Mouse (Mus musculus): Measurements from ENCODE around the gene Sorl1. TPM values are rescaled to one million over a fixed set of nuclear protein-coding genes. Genes with fewer than 3 reads are reported as not detected.

The Sorl1 gene
- polyA plus RNA-seq, 1 experiment from 2014 or later = 18.8 TPM

DNA sequence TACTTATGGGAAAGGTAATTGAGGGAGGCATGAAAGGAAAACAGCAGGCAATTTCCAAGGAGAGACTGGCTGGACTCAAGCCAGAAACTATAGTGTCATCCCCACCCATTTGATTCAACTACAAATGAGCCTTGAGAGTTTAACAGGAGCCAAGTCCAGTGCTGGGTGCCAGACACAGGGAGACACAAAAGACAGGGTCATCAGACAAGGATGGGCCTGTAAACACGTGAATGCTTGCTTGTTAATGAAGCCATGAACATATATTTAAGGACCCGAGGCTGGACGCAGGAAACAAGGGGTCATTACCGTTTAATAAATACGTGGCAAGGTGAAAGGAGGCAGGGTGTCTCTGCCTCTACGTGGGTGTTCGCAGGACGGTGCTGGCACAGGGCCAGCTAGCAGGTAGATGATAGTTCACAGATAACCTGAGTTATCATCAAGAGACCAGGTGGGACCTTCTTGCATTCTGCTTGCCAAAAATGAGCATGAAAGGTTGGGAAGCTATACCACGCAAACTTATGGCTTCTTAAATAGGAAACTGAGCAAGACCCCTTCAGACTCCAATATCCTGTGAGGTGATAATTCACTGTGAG lies 23.4 kb downstream of the Sorl1 start:
- Histone ChIP-seq H3K36me3 (no peaks in the 10 kb centered on the region), H3K9me3 (no peaks in the 10 kb centered on the region), H3K4me2 (replicated peaks) (no peak overlapping the region), H3K27me3 (no peaks in the 10 kb centered on the region), H3K4me3 (no peak overlapping the region), H3K4me1 (peaks cover 14% of the 10 kb centered on the region), H3K27ac (replicated peaks) (peak overlapping the region; percentile 5; the same call in 1 of the 2 replicates), H3K9ac (replicated peaks) (no peak overlapping the region)
- ATAC-seq (replicated peaks) = no peak
- 44% methylated on average over 9 of the region's 9 CpGs for WGBS

DNA sequence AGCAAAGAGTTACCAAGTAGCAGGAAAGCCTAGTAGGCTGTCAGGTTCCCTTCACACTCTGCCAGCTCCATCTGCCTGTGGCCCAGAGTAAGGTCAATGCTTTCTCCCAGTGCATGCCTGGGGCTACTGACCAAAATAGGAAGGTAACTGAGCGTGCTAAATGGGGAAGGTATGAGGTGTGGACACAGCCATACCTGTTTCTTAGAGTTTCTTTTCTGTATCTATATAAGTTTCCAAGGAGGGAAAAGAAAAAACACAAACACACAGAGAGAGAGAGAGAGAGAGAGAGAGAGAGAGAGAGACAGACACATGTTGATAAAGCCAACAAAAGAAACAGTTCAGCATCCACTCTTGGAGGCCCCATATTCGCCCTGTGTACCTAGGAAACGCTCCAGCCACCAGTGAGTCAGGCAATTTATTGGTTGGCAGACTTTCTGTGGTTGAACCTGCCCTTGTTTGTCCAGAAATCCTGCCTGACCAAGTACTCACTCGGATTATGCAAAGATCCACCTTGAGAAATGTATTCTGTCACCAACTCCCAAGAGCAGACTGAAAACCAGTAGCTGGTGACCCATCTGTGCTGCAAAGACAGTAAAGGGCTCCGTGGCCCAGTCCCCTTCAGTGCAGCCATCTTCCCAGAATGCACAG lies 25.5 kb downstream of the Sorl1 start:
- H3K4me1 ChIP-seq = peaks cover 26% of the 10 kb centered on the region
- H3K27me3 ChIP-seq = no peaks in the 10 kb centered on the region
- no peaks in the 10 kb centered on the region for H3K36me3 ChIP-seq
- 90% methylated on average over 5 of the region's 5 CpGs for WGBS
- no peak overlapping the region for H3K4me2 ChIP-seq (replicated peaks)
- ATAC-seq (replicated peaks) = no peak
- no peak overlapping the region for H3K4me3 ChIP-seq
- H3K9ac ChIP-seq (replicated peaks) = no peak overlapping the region
- H3K27ac ChIP-seq (replicated peaks) = no peak overlapping the region
- no peaks in the 10 kb centered on the region for H3K9me3 ChIP-seq

DNA sequence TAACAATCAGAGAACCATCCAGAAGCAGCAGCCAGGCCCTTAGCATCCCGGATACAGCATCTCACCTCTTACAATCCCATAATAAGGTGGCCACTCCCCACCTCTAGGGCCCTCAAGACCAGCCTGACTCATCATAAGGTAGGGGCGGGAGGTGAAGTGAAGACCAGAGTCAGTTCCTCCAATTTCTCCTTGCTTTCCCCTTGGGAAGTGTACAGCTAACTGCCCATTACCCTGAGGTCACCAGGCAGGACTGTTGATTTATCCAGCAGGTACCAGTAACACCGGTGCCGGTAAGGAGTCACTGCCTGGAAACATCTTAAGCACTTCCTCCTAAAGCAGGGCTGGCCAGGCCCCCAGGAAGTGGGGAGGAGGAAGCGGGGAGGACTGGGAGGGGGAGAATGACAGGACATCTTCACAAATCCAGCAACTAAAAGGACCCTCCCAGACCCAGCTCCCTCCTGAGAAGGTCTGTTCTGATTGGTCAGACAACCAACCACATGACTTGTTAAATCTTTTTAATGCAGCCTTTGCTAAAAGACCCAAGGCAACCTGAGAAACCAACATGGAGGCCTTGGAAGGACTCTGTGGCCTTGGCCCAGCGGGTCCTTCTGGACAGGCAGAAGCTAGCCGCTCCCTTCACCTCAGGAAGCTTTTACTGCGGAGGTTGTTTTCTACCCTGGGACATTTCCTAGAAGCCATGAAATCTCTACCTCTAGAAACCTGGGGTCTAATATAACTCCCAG lies 26.2 kb downstream of the Sorl1 start:
- H3K27ac ChIP-seq (replicated peaks) = no peak overlapping the region
- H3K4me3 ChIP-seq = no peak overlapping the region
- WGBS = 95% methylated on average over 8 of the region's 8 CpGs
- no peak for ATAC-seq (replicated peaks)
- H3K27me3 ChIP-seq = no peaks in the 10 kb centered on the region
- no peak overlapping the region for H3K4me2 ChIP-seq (replicated peaks)
- no peaks in the 10 kb centered on the region; the same call in 1 of the 2 replicates for H3K36me3 ChIP-seq
- H3K9me3 ChIP-seq = no peaks in the 10 kb centered on the region
- H3K9ac ChIP-seq (replicated peaks) = no peak overlapping the region
- peaks cover 26% of the 10 kb centered on the region for H3K4me1 ChIP-seq

DNA sequence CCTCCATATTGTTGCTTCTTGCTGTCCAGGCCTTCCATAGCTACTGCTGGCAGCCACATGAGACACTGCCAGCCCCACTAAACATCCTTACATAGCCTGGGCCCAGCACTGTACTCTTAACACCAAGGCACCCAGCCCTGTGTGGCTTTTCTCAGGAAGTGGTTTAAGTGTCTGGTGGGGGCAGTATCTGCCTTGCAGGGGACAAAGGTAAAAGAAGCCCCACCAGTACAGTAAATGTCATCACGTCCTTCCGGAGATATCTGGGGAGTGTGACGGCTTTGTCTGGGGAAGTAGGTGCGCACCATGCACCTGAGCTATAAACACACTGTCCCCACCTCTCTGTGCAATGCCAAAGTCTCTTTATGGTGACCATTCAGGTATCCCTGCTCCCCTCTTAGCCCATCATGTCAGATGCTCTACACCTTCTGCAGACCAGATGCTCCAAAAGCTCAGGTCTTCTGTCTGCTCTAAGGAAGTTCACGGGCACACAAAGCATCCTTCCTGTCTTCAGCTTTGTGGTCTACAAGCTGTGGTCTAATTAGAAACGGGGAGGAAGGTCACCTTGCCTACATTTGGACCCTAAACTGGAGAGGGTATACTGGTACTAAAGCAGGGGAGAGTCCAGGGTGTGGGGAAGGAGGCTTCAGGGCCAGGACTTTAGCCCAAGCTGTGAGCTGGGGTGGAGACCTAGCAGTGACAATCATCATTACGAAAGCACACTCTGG lies 26.9 kb downstream of the Sorl1 start:
- WGBS = 92% methylated on average over 7 of the region's 7 CpGs
- no peak overlapping the region for H3K4me2 ChIP-seq (replicated peaks)
- no peaks in the 10 kb centered on the region for H3K9me3 ChIP-seq
- H3K9ac ChIP-seq (replicated peaks) = no peak overlapping the region
- H3K27me3 ChIP-seq = no peaks in the 10 kb centered on the region
- H3K4me3 ChIP-seq = no peak overlapping the region
- H3K27ac ChIP-seq (replicated peaks) = no peak overlapping the region
- peaks cover 26% of the 10 kb centered on the region for H3K4me1 ChIP-seq
- no peak for ATAC-seq (replicated peaks)
- no peaks in the 10 kb centered on the region; the same call in 1 of the 2 replicates for H3K36me3 ChIP-seq

DNA sequence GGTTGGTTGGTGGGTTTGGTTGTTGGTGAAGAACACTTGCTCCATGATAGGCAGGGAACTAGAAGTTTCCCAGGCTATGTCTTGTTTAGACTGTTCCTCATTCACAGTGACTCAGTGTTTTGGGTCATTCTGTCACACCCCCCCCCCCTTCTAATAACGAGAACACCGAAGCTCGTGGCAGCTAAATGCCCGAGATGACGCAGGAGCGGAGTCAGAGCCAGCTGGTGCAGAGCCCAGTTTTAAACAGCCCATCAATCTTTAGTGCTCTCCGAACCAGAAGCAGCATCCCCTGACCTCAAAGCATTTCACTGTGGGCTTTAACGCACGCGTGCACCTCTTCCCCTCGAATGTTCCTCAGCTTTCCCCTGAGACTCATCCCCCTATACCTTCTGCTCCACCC lies 29.3 kb downstream of the Sorl1 start:
- no peak for ATAC-seq (replicated peaks)
- peaks cover 12% of the 10 kb centered on the region for H3K4me1 ChIP-seq
- no peak overlapping the region for H3K4me3 ChIP-seq
- H3K36me3 ChIP-seq = peaks cover 8% of the 10 kb centered on the region
- H3K9me3 ChIP-seq = no peaks in the 10 kb centered on the region
- H3K27me3 ChIP-seq = no peaks in the 10 kb centered on the region
- H3K27ac ChIP-seq (replicated peaks) = no peak overlapping the region
- H3K4me2 ChIP-seq (replicated peaks) = no peak overlapping the region
- 40% methylated on average over 11 of the region's 11 CpGs for WGBS
- no peak overlapping the region for H3K9ac ChIP-seq (replicated peaks)

DNA sequence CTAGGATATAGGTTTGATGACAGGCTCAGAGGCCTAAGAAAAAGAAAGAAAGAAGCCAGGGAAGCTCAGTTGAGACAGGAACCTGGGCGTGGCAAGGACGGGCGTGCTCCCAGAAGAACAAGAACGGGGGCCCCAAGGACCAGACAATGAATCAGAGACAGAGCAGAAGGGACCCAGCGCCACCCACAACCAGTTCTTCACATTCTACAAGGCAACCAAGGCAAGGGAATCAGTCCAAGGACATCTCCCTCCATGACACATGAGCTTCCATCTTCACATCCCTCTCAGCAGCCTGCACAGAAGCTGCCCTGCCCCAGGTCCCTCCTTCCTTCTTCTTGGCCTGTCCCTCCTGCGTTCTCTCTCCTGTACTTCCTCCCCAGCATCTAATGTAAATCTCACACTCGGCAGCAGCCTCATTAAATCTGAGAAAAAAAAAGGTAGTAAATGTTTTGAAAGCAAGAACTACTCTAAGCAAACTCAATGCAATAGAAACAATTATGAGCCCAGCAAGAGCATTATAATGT lies 30.0 kb downstream of the Sorl1 start:
- Histone ChIP-seq H3K27ac (replicated peaks) (no peak overlapping the region), H3K9me3 (no peaks in the 10 kb centered on the region), H3K4me3 (no peak overlapping the region), H3K4me1 (peaks cover 12% of the 10 kb centered on the region), H3K9ac (replicated peaks) (no peak overlapping the region), H3K27me3 (no peaks in the 10 kb centered on the region), H3K36me3 (peaks cover 8% of the 10 kb centered on the region), H3K4me2 (replicated peaks) (no peak overlapping the region)
- no peak for ATAC-seq (replicated peaks)
- WGBS = 80% methylated on average over 7 of the region's 7 CpGs

DNA sequence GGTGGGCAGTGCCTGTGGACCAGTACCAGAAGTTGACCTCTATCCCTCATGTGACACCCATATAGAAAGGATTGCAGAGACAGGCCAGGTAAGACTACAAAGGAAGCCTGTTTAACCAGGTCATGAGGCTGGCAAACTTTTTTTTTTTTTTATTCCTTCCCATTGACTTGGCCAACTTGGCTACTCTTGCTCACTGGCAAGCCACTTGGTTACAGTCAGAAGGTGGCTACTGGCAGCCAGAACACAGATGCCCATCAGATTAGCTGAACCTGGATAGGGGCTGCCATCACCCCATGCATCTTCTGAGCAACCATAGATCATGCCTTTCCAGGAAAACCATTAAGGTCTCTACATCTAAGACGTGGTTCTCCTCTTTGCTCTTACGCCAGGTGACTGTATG lies 31.3 kb downstream of the Sorl1 start:
- Histone ChIP-seq H3K27ac (replicated peaks) (no peak overlapping the region), H3K36me3 (peaks cover 8% of the 10 kb centered on the region), H3K4me2 (replicated peaks) (no peak overlapping the region), H3K4me1 (peaks cover 12% of the 10 kb centered on the region), H3K4me3 (no peak overlapping the region), H3K27me3 (no peaks in the 10 kb centered on the region), H3K9ac (replicated peaks) (no peak overlapping the region), H3K9me3 (no peaks in the 10 kb centered on the region)
- 93% methylated on average over 2 of the region's 2 CpGs for WGBS
- no peak for ATAC-seq (replicated peaks)

DNA sequence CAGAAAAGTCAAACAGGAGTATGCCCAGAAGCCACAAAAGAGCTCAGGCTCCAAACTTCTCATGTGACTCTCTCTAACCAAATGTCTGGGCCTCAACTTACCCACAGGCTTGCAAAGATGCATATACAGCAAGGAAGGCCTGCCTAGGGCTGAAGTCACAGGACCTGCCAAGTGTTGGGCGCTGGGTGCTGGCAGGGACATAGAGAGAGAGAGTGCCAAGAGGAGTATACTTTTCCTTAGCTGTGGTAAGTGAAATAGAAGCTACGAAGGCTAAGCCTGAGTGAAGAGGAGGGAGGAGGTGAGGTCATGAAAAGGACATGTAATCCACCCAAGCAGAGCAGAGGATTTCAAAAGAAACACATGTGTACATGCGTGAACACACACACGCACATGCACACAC lies 32.5 kb downstream of the Sorl1 start:
- no peak overlapping the region for H3K9ac ChIP-seq (replicated peaks)
- no peak for ATAC-seq (replicated peaks)
- WGBS = 92% methylated on average over 4 of the region's 4 CpGs
- no peak overlapping the region for H3K4me2 ChIP-seq (replicated peaks)
- H3K27me3 ChIP-seq = no peaks in the 10 kb centered on the region
- peaks cover 12% of the 10 kb centered on the region for H3K4me1 ChIP-seq
- peaks cover 8% of the 10 kb centered on the region for H3K36me3 ChIP-seq
- H3K4me3 ChIP-seq = no peak overlapping the region
- H3K9me3 ChIP-seq = no peaks in the 10 kb centered on the region
- H3K27ac ChIP-seq (replicated peaks) = no peak overlapping the region

DNA sequence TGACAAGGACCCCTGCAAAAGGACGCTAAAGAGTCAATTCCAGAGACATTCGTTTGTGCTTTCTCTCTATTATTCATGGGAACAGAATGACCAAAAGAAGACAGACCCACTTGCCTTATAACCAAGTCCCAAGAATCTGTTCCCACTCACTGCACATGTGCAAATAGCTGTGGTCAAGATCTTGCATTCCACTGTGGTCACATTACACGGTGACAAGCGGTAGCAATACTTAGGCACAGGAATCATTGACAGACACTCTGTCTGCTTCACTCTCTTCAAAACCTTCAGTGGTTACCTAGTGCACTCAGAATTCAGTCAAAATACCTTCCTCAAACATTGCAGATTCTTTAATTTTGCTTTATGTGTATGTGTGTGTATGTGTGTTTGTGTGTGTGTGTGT lies 36.2 kb downstream of the Sorl1 start:
- Histone ChIP-seq H3K36me3 (peaks cover 8% of the 10 kb centered on the region), H3K9me3 (no peaks in the 10 kb centered on the region), H3K4me2 (replicated peaks) (no peak overlapping the region), H3K4me3 (no peak overlapping the region), H3K9ac (replicated peaks) (no peak overlapping the region), H3K27ac (replicated peaks) (no peak overlapping the region), H3K4me1 (no peaks in the 10 kb centered on the region), H3K27me3 (no peaks in the 10 kb centered on the region)
- WGBS = 90% methylated on average over 4 of the region's 4 CpGs
- no peak for ATAC-seq (replicated peaks)

DNA sequence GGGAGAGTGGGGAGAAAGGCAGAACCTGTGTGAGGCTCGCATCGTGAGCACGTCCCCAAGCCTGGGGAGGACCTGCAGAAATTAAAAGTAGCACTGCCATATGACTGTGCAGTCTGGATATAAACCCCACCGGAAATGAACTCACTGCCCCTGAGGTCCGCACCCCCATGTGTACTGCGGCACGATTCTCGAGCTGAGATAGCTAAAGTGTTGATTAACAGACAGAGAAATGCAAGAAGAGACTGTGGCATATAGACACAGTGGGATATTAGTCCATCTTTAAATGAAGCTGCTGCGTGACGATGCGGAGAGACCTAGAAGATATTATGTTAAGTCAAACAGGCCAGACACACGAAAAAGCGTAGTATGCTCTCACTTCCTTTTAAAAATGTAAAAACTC lies 38.1 kb downstream of the Sorl1 start:
- no peak overlapping the region for H3K27ac ChIP-seq (replicated peaks)
- no peaks in the 10 kb centered on the region for H3K4me1 ChIP-seq
- peaks cover 11% of the 10 kb centered on the region; the same call in 1 of the 2 replicates for H3K36me3 ChIP-seq
- H3K9me3 ChIP-seq = no peaks in the 10 kb centered on the region
- ATAC-seq (replicated peaks) = no peak
- 95% methylated on average over 13 of the region's 13 CpGs for WGBS
- no peaks in the 10 kb centered on the region for H3K27me3 ChIP-seq
- no peak overlapping the region for H3K4me2 ChIP-seq (replicated peaks)
- H3K9ac ChIP-seq (replicated peaks) = no peak overlapping the region
- H3K4me3 ChIP-seq = no peak overlapping the region

DNA sequence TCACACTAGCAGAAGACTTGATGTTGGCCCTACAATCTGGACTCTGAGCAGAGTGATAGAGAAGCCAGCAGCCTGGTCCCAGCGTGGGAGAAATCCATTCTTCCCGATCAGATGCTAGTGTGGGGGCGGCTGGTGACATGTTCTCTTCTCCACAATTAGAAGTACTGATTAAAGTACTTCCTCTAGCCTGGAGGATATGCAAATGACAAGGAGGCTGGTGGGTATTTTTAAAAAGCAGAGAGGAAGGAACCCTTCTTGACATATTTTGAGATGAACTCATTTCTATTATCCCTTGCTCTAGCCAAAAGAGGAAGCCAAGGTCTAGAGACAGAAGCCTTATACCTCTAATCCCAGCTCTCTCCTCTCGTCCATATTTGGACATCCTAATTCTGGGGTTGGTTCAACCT lies 40.4 kb downstream of the Sorl1 start:
- ATAC-seq (replicated peaks) = no peak
- Histone ChIP-seq H3K9me3 (no peaks in the 10 kb centered on the region), H3K4me3 (no peak overlapping the region), H3K4me2 (replicated peaks) (no peak overlapping the region), H3K9ac (replicated peaks) (no peak overlapping the region), H3K27me3 (no peaks in the 10 kb centered on the region), H3K36me3 (peaks cover 7% of the 10 kb centered on the region; the same call in 1 of the 2 replicates), H3K4me1 (no peaks in the 10 kb centered on the region), H3K27ac (replicated peaks) (no peak overlapping the region)
- WGBS = 85% methylated on average over 4 of the region's 4 CpGs

All from forebrain, embryonic 15.5 days (tissue).